Mouse (Mus musculus) testis, adult 2 months (tissue): ENCODE results near the gene Stk38. TPM values are rescaled to one million over a fixed set of nuclear protein-coding genes. Genes with fewer than 3 reads are reported as not detected.
A peak's percentile ranks its signal among the peaks of the same experiment; 100 is the strongest.
"Not testable (repeated sequence)": the region's sequence is repeated elsewhere in the genome, so short reads cannot be mapped to it uniquely, and the experiment has no call there.

Experiments
- H3K27ac ChIP-seq: fragments of 200-500 bp; 2 replicates; pipeline ENCODE4 v1.5.1; 2012; ENCODE audit warnings: low read depth, low read length; ENCODE audit not compliant: control insufficient read depth, insufficient read depth
- H3K27me3 ChIP-seq: fragments of 200-500 bp; 2 replicates; pipeline ENCODE4 v1.6.1; 2012; ENCODE audit warnings: mild to moderate bottlenecking, low read length, moderate library complexity; ENCODE audit not compliant: control insufficient read depth, insufficient read depth
- H3K36me3 ChIP-seq: fragments of 200-500 bp; 2 replicates; pipeline ENCODE4 v1.6.1; 2012; ENCODE audit warnings: mild to moderate bottlenecking, low read length; ENCODE audit not compliant: control insufficient read depth, insufficient read depth
- H3K4me1 ChIP-seq: fragments of 200-500 bp; 2 replicates; pipeline ENCODE4 v1.6.1; 2012; ENCODE audit warnings: low read length; ENCODE audit not compliant: control insufficient read depth, insufficient read depth
- H3K4me3 ChIP-seq: fragments of 200-500 bp; 2 replicates; pipeline ENCODE4 v1.5.1; 2012; ENCODE audit warnings: low read depth, mild to moderate bottlenecking, low read length, moderate library complexity, mixed read lengths; ENCODE audit not compliant: control insufficient read depth
- CTCF ChIP-seq: fragments of 200-500 bp; IDR thresholded peaks from 2 replicates; pipeline ENCODE4 v1.5.1; 2012; ENCODE audit warnings: low read depth, mild to moderate bottlenecking, inconsistent platforms, low read length, moderate library complexity; ENCODE audit not compliant: control insufficient read depth, insufficient read depth, insufficient replicate concordance
- POLR2A ChIP-seq: fragments of 200-500 bp; IDR thresholded peaks from 2 replicates; pipeline ENCODE4 v1.6.1; 2012; ENCODE audit warnings: low read depth, mild to moderate bottlenecking, inconsistent platforms, low read length, moderate library complexity; ENCODE audit not compliant: control insufficient read depth
- polyA plus RNA-seq: library from polyadenylated mRNA; depleted of rRNA; stranded (reverse); fragments of >200 nt; gene quantifications from 2 replicates; pipeline ENCODE4 v1.2.3, GENCODE M21; 2012

Gene Stk38
- polyA plus RNA-seq, 1 experiment, result 43.7 TPM

DNA sequence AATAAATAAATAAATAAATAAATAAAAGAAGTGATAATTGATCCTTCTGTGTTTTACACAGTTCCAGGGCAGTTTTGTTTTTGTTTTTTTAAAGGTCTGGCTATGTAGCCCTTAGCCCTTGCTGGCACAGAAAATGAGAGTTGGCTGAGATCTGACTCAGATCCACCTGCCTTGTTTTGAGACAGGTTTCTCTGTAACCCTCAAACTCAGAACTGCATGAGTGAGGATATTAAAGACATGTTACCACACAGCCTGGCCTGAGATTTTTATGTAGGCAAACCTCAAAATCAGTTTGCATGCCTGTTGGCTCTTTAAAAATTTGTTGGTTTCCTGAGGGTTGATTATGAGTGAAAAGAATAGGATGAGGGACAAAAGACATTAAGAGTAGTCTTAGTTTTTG lies 27.7 kb upstream of the Stk38 start:
- Histone ChIP-seq H3K27me3 (no peaks in the 10 kb centered on the region), H3K4me3 (peak overlapping the region; percentile 34; the same call in 1 of the 2 replicates), H3K36me3 (peaks cover 9% of the 10 kb centered on the region), H3K27ac (no peak overlapping the region), H3K4me1 (peaks cover 3% of the 10 kb centered on the region)
- TF ChIP-seq POLR2A (no peak), CTCF (no peak)

GRCm38 (mm10) chr17:29034264-29034663 lies 26.5 kb upstream of the Stk38 start:
- H3K36me3 ChIP-seq, result peaks cover 7% of the 10 kb centered on the region

DNA sequence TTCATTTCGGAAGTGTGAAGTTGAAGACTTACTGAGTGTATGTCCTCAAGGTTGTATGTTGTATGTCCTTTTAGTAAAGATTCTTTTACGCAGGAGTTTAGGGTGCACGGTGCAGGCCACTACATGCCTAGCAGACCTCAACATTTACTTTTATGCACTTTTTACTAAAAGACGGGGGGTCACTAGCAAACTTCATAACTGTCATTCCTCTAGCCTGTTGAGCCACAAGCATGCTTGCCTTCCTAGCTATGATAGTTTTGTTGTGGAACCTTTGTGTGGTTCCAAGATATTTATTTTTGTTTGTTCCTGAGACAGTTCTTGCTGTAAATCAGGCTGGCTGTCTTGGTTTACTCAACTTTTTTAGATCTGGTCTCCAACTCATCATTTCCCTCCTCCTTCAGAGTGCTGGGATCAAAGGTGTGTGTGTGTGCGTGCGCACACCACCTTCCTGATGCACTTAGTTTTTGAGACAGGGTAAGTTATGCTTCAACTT lies 25.8 kb upstream of the Stk38 start:
- H3K36me3 ChIP-seq, result peaks cover 7% of the 10 kb centered on the region
- no peak overlapping the region; the same call in 1 of the 2 replicates for H3K27ac ChIP-seq
- H3K4me1 ChIP-seq, result peaks cover 7% of the 10 kb centered on the region
- no peaks in the 10 kb centered on the region for H3K27me3 ChIP-seq
- TF ChIP-seq CTCF (no peak), POLR2A (no peak)
- H3K4me3 ChIP-seq, result peak overlapping the region; percentile 100

More at GRCm38 (mm10) chr17:29034264-29034663, 26.5 kb upstream of the Stk38 start:
- Histone ChIP-seq H3K4me1 (peaks cover 7% of the 10 kb centered on the region), H3K27ac (no peak overlapping the region), H3K27me3 (no peaks in the 10 kb centered on the region), H3K4me3 (peak overlapping the region; percentile 70; the same call in 1 of the 2 replicates)
- TF ChIP-seq POLR2A (no peak), CTCF (no peak)

DNA sequence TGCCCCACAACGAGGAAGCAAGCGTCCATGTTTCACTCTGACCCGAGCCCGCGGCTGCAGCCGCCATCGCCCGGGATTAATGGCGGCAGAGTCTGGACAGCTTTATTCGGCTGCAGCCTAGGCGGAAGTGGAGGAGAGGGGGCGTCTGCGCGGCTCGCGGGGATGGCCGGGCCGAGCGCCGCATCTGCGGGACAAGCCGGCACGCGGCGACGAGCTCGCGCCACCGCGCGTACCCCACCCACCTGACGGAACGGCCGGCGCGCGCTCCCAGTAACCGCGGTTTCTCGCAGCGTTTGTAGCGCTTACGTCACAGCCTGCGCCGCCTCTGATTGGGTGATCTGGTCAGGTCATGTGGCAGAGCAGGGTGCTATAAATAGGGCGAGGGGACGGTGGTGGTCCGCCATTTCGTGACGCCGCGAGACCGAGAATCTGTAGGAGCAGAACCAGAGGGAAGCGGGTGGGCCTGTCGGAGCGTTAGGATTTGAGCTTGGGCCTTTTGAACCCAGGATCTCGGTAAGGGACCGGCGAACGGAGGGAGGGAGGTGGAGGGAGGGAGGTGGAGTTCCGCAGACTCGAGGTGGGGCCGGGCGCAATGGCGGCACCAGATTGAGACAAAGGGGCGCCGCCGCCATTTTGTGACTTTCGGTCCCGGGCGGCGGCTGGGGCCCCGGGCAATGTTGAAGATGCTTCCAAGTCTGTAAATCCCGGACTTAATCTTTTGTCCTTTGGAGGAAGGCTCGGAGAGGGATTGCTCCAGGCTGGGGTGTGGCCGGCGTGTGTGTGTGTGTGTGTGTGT lies 24.7 kb upstream of the Stk38 start, which contains the start of gene Srsf3:
Gene Srsf3 (plus strand): TSS at position 355 of the 796 bp plus-strand sequence.
- Histone ChIP-seq H3K4me3 (peak within 1 kb of the TSS; percentile 100), H3K4me1 (peaks cover 7% of the 10 kb centered on the region), H3K36me3 (peaks cover 7% of the 10 kb centered on the region), H3K27ac (peak within 1 kb of the TSS; percentile 99), H3K27me3 (no peaks in the 10 kb centered on the region)
- TF ChIP-seq POLR2A, result peak; percentile 100
- no peak for TF ChIP-seq CTCF

DNA sequence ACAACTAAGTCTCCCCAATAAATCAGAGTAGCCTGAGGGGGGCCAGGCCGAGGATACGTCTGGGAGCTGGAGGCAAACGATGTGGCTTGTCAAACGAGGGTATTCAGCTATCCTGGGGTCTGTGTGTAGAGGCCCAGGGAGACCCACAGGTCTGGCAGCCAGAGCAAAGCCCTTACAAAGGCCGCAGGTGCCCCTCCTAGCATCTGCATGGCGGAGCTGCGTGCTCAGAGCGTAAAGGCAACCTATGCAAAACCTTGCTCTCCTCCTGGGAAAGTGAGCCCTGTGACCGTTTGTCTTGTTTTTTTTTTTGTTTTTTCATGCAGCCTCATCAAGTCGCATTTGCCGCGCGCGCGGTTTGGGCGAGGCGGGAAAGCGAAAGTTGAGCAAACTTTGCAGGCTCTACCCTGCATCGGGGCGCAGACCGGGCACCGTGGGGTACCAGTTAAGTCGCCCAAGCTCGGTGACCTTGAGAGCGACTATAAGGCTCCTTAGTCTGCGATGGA lies 24.0 kb upstream of the Stk38 start:
- H3K36me3 ChIP-seq, result peaks cover 5% of the 10 kb centered on the region; the same call in 1 of the 2 replicates
- H3K27ac ChIP-seq, result peak overlapping the region; percentile 99
- H3K27me3 ChIP-seq, result no peaks in the 10 kb centered on the region
- peak overlapping the region; percentile 100 for H3K4me3 ChIP-seq
- H3K4me1 ChIP-seq, result peaks cover 7% of the 10 kb centered on the region
- TF ChIP-seq POLR2A, result no peak
- no peak for TF ChIP-seq CTCF

- H3K4me3 ChIP-seq, H3K36me3 ChIP-seq: not testable (repeated sequence)
Observed at GRCm38 (mm10) chr17:29031085-29031711, 23.4 kb upstream of the Stk38 start.

More at GRCm38 (mm10) chr17:29031085-29031711, 23.4 kb upstream of the Stk38 start:
- H3K27ac ChIP-seq, result peak overlapping the region; percentile 99
- not testable (repeated sequence) for H3K4me1 ChIP-seq, H3K27me3 ChIP-seq
